Mouse (Mus musculus): ENCODE measurements around the gene Polr3gl. TPM values are rescaled to one million over a fixed set of nuclear protein-coding genes. Genes with fewer than 3 reads are reported as not detected.

Gene Polr3gl
- polyA plus RNA-seq, 1 experiment from 2014 or later = 26.0 TPM

GRCm38 (mm10) chr3:96556651-96557635 lies 37.0 kb downstream of the Polr3gl start:
- peak overlapping the region; percentile 76 for H3K4me3 ChIP-seq (replicated peaks; ENCODE audit: low read depth, low read length)
- no peak for TF ChIP-seq CTCF (IDR thresholded peaks at IDR 0.05; ENCODE audit: low read depth)
- H3K4me1 ChIP-seq (replicated peaks; ENCODE audit: insufficient read depth, low read length) = peaks cover 11% of the 10 kb centered on the region
- H3K27me3 ChIP-seq (ENCODE audit: insufficient read depth, low read length) = no peaks in the 10 kb centered on the region
- peak; percentile 74 for DNase-seq (ENCODE audit: low spot score)
- peak overlapping the region; percentile 62 for H3K9ac ChIP-seq (ENCODE audit: low read depth, low read length)
- no peak for ATAC-seq (replicated peaks; ENCODE audit: low FRiP score, low read depth)
- H3K9me3 ChIP-seq (replicated peaks; ENCODE audit: low read length) = no peaks in the 10 kb centered on the region
- peak overlapping the region; percentile 97 for H3K27ac ChIP-seq
- H3K36me3 ChIP-seq (ENCODE audit: insufficient read depth, low read length) = peaks cover 21% of the 10 kb centered on the region
- peak overlapping the region; percentile 71 for H3K4me2 ChIP-seq (ENCODE audit: low read length)
- WGBS = 4% methylated on average over 22 of the region's 22 CpGs

DNA sequence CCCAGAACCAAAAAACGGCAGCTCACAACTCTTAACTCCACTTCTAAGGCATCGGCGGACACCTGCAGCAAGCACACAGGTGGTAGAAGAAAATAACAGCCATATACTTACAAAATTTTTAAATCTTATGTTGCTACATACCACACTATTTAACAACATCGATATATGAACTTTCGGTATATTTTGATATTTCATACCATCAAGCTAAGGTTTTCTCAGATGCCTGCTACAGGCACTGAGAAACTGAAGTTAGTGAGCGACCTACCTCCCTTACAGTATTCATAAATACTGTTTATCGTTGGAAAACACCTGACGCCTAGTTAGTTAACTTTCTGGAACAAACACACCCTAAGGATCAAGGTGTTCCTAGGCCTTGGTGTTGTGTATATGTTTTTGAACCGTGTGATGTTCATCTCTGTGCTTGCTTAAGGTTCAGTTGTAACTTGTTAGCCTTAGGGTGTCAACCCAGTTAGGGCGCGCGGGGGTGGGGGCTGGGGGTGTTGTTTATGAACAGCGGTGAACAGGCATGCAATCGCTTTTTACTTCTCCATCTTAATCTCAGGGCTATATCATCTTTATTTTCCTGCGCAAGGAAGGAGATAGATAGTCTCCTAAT lies 37.9 kb downstream of the Polr3gl start:
- Histone ChIP-seq H3K27me3 (ENCODE audit: insufficient read depth, low read length) (no peaks in the 10 kb centered on the region), H3K9me3 (replicated peaks; ENCODE audit: low read length) (no peaks in the 10 kb centered on the region), H3K4me2 (ENCODE audit: low read length) (peak overlapping the region; percentile 71), H3K4me3 (replicated peaks; ENCODE audit: low read depth, low read length) (peak overlapping the region; percentile 76; the same call in 1 of the 2 replicates), H3K27ac (peak overlapping the region; percentile 97), H3K36me3 (ENCODE audit: insufficient read depth, low read length) (peaks cover 17% of the 10 kb centered on the region), H3K9ac (ENCODE audit: low read depth, low read length) (peak overlapping the region; percentile 62; the same call in 1 of the 2 replicates), H3K4me1 (replicated peaks; ENCODE audit: insufficient read depth, low read length) (peaks cover 12% of the 10 kb centered on the region)
- WGBS = 72% methylated on average over 15 of the region's 15 CpGs
- ATAC-seq (replicated peaks; ENCODE audit: low FRiP score, low read depth) (no peak), DNase-seq (ENCODE audit: low spot score) (no peak)
- no peak for TF ChIP-seq CTCF (IDR thresholded peaks at IDR 0.05; ENCODE audit: low read depth)

DNA sequence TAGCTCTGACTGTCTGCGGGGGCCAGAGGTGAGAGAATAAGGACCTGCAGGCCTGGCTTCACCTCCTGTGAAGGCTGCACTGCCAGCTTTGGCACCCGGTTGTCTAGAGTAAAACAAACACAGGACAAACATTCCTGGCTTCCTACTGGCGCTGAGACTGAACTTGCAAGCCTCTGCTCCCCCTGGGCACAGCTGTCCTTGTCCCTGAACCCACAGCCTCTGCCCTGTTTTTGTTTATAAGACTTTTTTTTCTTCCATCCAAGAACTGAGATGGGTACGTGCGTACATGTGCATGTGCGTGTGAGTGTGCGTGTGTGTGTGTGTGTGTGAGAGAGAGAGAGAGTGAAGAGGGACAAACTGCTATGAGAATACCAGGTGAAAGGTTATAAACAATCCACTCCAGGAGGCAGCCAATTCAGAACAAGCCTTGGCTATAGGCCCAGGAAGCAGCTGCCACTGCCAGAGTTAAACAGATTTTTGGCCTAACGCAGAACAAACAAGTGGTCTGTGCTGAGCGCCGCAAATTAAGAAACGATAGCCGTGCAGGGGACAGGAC lies 38.9 kb downstream of the Polr3gl start:
- peak; percentile 85 for DNase-seq (ENCODE audit: low spot score)
- H3K9ac ChIP-seq (ENCODE audit: low read depth, low read length) = no peak overlapping the region
- peaks cover 7% of the 10 kb centered on the region for H3K36me3 ChIP-seq (ENCODE audit: insufficient read depth, low read length)
- H3K27me3 ChIP-seq (ENCODE audit: insufficient read depth, low read length) = no peaks in the 10 kb centered on the region
- 0 out of 2 replicates have a peak overlapping the region, but pooled peaks have one; percentile 12 for H3K4me2 ChIP-seq (ENCODE audit: low read length)
- no peaks in the 10 kb centered on the region for H3K9me3 ChIP-seq (replicated peaks; ENCODE audit: low read length)
- peak overlapping the region; percentile 97 for H3K27ac ChIP-seq
- ATAC-seq (replicated peaks; ENCODE audit: low FRiP score, low read depth) = no peak
- peaks cover 12% of the 10 kb centered on the region; the same call in 1 of the 2 replicates for H3K4me1 ChIP-seq (replicated peaks; ENCODE audit: insufficient read depth, low read length)
- H3K4me3 ChIP-seq (replicated peaks; ENCODE audit: low read depth, low read length) = no peak overlapping the region
- 34% methylated on average over 12 of the region's 12 CpGs for WGBS
- TF ChIP-seq CTCF (IDR thresholded peaks at IDR 0.05; ENCODE audit: low read depth) = no peak

- no peak for ATAC-seq (replicated peaks; ENCODE audit: low FRiP score, low read depth)
- H3K27me3 ChIP-seq (ENCODE audit: insufficient read depth, low read length) = no peaks in the 10 kb centered on the region
- no peak for TF ChIP-seq CTCF (IDR thresholded peaks at IDR 0.05; ENCODE audit: low read depth)
- H3K27ac ChIP-seq = no peak overlapping the region
- no peaks in the 10 kb centered on the region for H3K9me3 ChIP-seq (replicated peaks; ENCODE audit: low read length)
- no peak for DNase-seq (ENCODE audit: low spot score)
- H3K36me3 ChIP-seq (ENCODE audit: insufficient read depth, low read length) = no peaks in the 10 kb centered on the region
- H3K4me3 ChIP-seq (replicated peaks; ENCODE audit: low read depth, low read length) = no peak overlapping the region
- H3K4me2 ChIP-seq (ENCODE audit: low read length) = no peak overlapping the region
- peaks cover 12% of the 10 kb centered on the region; the same call in 1 of the 2 replicates for H3K4me1 ChIP-seq (replicated peaks; ENCODE audit: insufficient read depth, low read length)
- WGBS = 83% methylated on average over 6 of the region's 6 CpGs
- no peak overlapping the region for H3K9ac ChIP-seq (ENCODE audit: low read depth, low read length)
These were observed 39.7 kb downstream of the Polr3gl start for GRCm38 (mm10) chr3:96554251-96554650.

- no peak for DNase-seq (ENCODE audit: low spot score)
- H3K4me1 ChIP-seq (replicated peaks; ENCODE audit: insufficient read depth, low read length) = peaks cover 12% of the 10 kb centered on the region; the same call in 1 of the 2 replicates
- no peak overlapping the region for H3K4me3 ChIP-seq (replicated peaks; ENCODE audit: low read depth, low read length)
- no peak overlapping the region for H3K4me2 ChIP-seq (ENCODE audit: low read length)
- WGBS = 80% methylated on average over 6 of the region's 6 CpGs
- no peak overlapping the region for H3K9ac ChIP-seq (ENCODE audit: low read depth, low read length)
- no peak for TF ChIP-seq CTCF (IDR thresholded peaks at IDR 0.05; ENCODE audit: low read depth)
- no peak overlapping the region for H3K27ac ChIP-seq
- no peaks in the 10 kb centered on the region for H3K27me3 ChIP-seq (ENCODE audit: insufficient read depth, low read length)
- no peaks in the 10 kb centered on the region for H3K9me3 ChIP-seq (replicated peaks; ENCODE audit: low read length)
- ATAC-seq (replicated peaks; ENCODE audit: low FRiP score, low read depth) = no peak
- no peaks in the 10 kb centered on the region for H3K36me3 ChIP-seq (ENCODE audit: insufficient read depth, low read length)
These were observed 40.4 kb downstream of the Polr3gl start for GRCm38 (mm10) chr3:96553601-96554000.

- ATAC-seq (replicated peaks; ENCODE audit: low FRiP score, low read depth) = no peak
- no peak overlapping the region for H3K4me2 ChIP-seq (ENCODE audit: low read length)
- no peaks in the 10 kb centered on the region for H3K27me3 ChIP-seq (ENCODE audit: insufficient read depth, low read length)
- no peaks in the 10 kb centered on the region for H3K36me3 ChIP-seq (ENCODE audit: insufficient read depth, low read length)
- H3K4me3 ChIP-seq (replicated peaks; ENCODE audit: low read depth, low read length) = no peak overlapping the region
- 0 out of 2 replicates have a peak overlapping the region, but pooled peaks have one; percentile 18 for H3K9ac ChIP-seq (ENCODE audit: low read depth, low read length)
- no peak for DNase-seq (ENCODE audit: low spot score)
- peaks cover 12% of the 10 kb centered on the region; the same call in 1 of the 2 replicates for H3K4me1 ChIP-seq (replicated peaks; ENCODE audit: insufficient read depth, low read length)
- H3K27ac ChIP-seq = 0 out of 2 replicates have a peak overlapping the region, but pooled peaks have one; percentile 13
- no peak for TF ChIP-seq CTCF (IDR thresholded peaks at IDR 0.05; ENCODE audit: low read depth)
- WGBS = 59% methylated on average over 7 of the region's 7 CpGs
- no peaks in the 10 kb centered on the region for H3K9me3 ChIP-seq (replicated peaks; ENCODE audit: low read length)
These were observed 42.1 kb downstream of the Polr3gl start for GRCm38 (mm10) chr3:96551890-96552289.

All from kidney, postnatal 0 days (tissue).